Mouse (Mus musculus): ENCODE measurements around the gene Psmb10. TPM values are rescaled to one million over a fixed set of nuclear protein-coding genes. Genes with fewer than 3 reads are reported as not detected.

Psmb10 gene
- polyA plus RNA-seq, 1 experiment from 2014 or later: 116 TPM

DNA sequence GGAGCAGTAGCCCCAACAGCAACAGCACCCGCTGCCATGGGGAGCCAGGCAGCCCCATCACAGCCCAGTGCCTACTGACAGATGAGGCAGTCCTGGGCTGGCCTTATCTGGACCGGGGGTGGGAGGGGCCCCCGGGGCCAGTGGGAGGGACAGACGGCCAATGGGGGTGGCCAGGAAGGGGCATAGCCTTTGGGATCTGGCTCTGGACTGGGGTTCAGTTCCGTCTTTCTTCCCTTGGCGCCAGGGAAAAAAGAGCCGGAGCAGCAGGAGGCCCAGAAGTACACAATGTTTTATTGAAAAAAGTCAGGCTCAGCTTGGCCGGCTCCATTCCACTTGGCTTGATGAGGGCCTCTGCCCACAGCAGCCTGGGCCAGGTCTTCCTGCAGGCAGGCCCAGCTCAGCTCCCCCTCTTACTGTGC, 5.1 kb upstream of the Psmb10 start, which contains the start of gene Lcat:
Gene Lcat, minus strand, starts transcription at position 62 of the 419 bp plus-strand sequence.
- no peak for ATAC-seq
- no peak within 1 kb of the TSS for H3K4me3 ChIP-seq (ENCODE audit: low read length)
- no peaks in the 10 kb centered on the region for H3K27me3 ChIP-seq (replicated peaks; ENCODE audit: control insufficient read depth, insufficient read depth, low read length)
- no peaks in the 10 kb centered on the region for H3K9me3 ChIP-seq (ENCODE audit: control insufficient read depth, low read length)
- 86% methylated on average over 8 of the region's 8 CpGs for WGBS
- no peak within 1 kb of the TSS for H3K27ac ChIP-seq (ENCODE audit: low read length)
- no peak within 1 kb of the TSS for H3K4me2 ChIP-seq (ENCODE audit: low read depth, low read length)
- H3K4me1 ChIP-seq (ENCODE audit: control insufficient read depth, insufficient read depth, low read length): peaks cover 4% of the 10 kb centered on the region; the same call in 1 of the 2 replicates
- no peak within 1 kb of the TSS for H3K9ac ChIP-seq (ENCODE audit: low read depth, low read length)
- peaks cover 5% of the 10 kb centered on the region; the same call in 1 of the 2 replicates for H3K36me3 ChIP-seq (ENCODE audit: control insufficient read depth, insufficient read depth, low read length)

DNA sequence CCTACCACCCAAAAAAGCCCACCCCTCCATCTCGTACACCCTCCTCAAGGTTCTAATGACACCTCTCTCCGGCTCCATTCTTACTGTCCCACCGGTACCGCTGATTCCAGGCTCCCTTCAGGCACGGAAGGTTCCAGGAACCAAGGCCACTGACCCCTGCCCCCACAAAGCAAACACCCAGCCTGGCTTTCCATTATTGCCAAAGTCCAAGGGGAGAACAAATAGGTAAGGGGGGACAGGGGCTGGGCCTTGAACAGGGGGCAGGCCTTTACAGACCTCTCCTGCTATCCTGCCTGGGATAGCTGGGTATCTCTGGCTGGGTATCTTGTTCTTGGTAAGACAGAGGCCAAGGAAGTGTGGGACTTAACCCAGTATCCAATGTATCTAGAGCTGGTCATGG, 4.3 kb upstream of the Psmb10 start:
- Histone ChIP-seq H3K4me1 (ENCODE audit: control insufficient read depth, insufficient read depth, low read length) (peaks cover 8% of the 10 kb centered on the region; the same call in 1 of the 2 replicates), H3K9me3 (ENCODE audit: control insufficient read depth, low read length) (no peaks in the 10 kb centered on the region), H3K36me3 (ENCODE audit: control insufficient read depth, insufficient read depth, low read length) (peaks cover 5% of the 10 kb centered on the region; the same call in 1 of the 2 replicates), H3K27ac (ENCODE audit: low read length) (no peak overlapping the region), H3K4me2 (ENCODE audit: low read depth, low read length) (no peak overlapping the region), H3K4me3 (ENCODE audit: low read length) (no peak overlapping the region), H3K27me3 (replicated peaks; ENCODE audit: control insufficient read depth, insufficient read depth, low read length) (no peaks in the 10 kb centered on the region), H3K9ac (ENCODE audit: low read depth, low read length) (no peak overlapping the region)
- WGBS: 91% methylated on average over 5 of the region's 5 CpGs
- no peak for ATAC-seq

DNA sequence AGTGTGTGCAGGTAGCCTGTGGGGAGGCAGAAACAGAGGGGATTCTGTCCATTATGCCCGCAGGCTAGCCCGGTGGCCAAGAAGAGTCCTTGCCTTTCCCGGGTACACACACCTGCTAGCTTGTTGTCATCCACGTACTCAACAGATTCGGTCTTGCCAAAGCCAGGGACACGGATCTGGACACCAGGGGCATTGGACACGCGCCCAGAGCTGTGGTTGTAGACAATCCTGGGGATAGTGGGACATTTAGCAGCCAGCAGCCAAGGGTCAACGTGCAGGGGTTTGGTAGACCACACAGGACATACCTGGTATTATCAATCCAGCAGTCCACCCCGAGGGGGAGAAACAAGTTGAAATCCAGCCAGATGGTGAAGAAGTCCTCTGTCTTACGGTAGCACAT, 3.8 kb upstream of the Psmb10 start:
- H3K4me3 ChIP-seq (ENCODE audit: low read length): no peak overlapping the region

DNA sequence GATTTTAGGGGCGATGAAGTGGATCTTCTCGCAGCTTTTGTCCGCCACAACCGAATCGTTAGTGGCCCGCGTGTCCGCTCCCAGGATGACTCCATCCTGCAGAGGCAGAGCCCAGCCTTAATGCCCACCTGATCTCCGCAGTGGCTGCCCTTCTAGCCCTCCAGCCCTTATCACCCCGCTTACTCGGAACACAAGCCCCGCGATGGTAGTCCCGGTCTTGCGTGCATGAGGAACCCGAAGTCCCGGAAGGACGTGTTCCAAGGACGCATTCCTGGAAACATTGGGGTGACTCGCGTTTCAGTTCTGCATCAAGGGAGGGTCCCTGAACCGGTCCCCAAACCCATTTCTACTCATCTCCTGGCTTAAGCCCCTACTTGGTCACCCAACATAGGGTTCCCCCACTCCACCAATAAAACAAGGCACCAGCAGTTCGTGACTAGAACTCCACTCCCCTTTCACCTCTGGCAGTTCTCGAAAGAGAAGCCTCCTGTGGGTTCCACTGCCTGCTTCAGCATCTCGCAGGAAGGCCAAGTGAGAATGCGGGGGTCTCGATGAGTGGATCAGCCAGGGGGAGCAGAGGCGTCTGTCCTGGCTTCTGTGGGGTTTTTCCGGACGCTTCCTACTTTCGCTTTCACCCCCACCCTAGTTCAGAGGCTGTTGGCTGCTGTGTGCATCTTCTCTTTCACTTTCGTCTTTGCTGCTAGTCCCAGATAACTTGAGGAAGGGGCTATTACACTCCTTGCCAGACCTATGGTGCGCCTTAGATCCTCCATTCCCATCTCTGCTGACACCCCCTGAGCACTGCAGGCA, 543 bp downstream of the Psmb10 start:
- H3K4me2 ChIP-seq (ENCODE audit: low read depth, low read length): peak overlapping the region; percentile 80
- H3K9me3 ChIP-seq (ENCODE audit: control insufficient read depth, low read length): no peaks in the 10 kb centered on the region
- H3K4me1 ChIP-seq (ENCODE audit: control insufficient read depth, insufficient read depth, low read length): peaks cover 16% of the 10 kb centered on the region
- H3K27me3 ChIP-seq (replicated peaks; ENCODE audit: control insufficient read depth, insufficient read depth, low read length): no peaks in the 10 kb centered on the region
- peak; percentile 47 for ATAC-seq
- peak overlapping the region; percentile 85 for H3K27ac ChIP-seq (ENCODE audit: low read length)
- peak overlapping the region; percentile 89 for H3K4me3 ChIP-seq (ENCODE audit: low read length)
- 0 out of 2 replicates have a peak, but pooled peaks cover 5% of the 10 kb centered on the region for H3K36me3 ChIP-seq (ENCODE audit: control insufficient read depth, insufficient read depth, low read length)
- 2% methylated on average over 33 of the region's 33 CpGs for WGBS
- H3K9ac ChIP-seq (ENCODE audit: low read depth, low read length): peak overlapping the region; percentile 87

More for the DNA sequence above, 3.8 kb upstream of the Psmb10 start:
- Histone ChIP-seq H3K4me2 (ENCODE audit: low read depth, low read length) (no peak overlapping the region), H3K9me3 (ENCODE audit: control insufficient read depth, low read length) (no peaks in the 10 kb centered on the region), H3K36me3 (ENCODE audit: control insufficient read depth, insufficient read depth, low read length) (peaks cover 5% of the 10 kb centered on the region; the same call in 1 of the 2 replicates), H3K4me1 (ENCODE audit: control insufficient read depth, insufficient read depth, low read length) (peaks cover 8% of the 10 kb centered on the region; the same call in 1 of the 2 replicates), H3K9ac (ENCODE audit: low read depth, low read length) (no peak overlapping the region), H3K27ac (ENCODE audit: low read length) (no peak overlapping the region), H3K27me3 (replicated peaks; ENCODE audit: control insufficient read depth, insufficient read depth, low read length) (no peaks in the 10 kb centered on the region)
- no peak for ATAC-seq
- WGBS: 91% methylated on average over 11 of the region's 11 CpGs

GRCm38 (mm10) chr8:105936866-105937475, 1.3 kb downstream of the Psmb10 start:
- peak; percentile 90 for ATAC-seq
- H3K4me3 ChIP-seq (ENCODE audit: low read length): peak overlapping the region; percentile 89
- no peaks in the 10 kb centered on the region for H3K27me3 ChIP-seq (replicated peaks; ENCODE audit: control insufficient read depth, insufficient read depth, low read length)
- peak overlapping the region; percentile 80 for H3K4me2 ChIP-seq (ENCODE audit: low read depth, low read length)
- H3K9me3 ChIP-seq (ENCODE audit: control insufficient read depth, low read length): no peaks in the 10 kb centered on the region
- H3K9ac ChIP-seq (ENCODE audit: low read depth, low read length): peak overlapping the region; percentile 87
- H3K36me3 ChIP-seq (ENCODE audit: control insufficient read depth, insufficient read depth, low read length): 0 out of 2 replicates have a peak, but pooled peaks cover 8% of the 10 kb centered on the region
- WGBS: under 1% methylated on average over 30 of the region's 30 CpGs
- peaks cover 16% of the 10 kb centered on the region for H3K4me1 ChIP-seq (ENCODE audit: control insufficient read depth, insufficient read depth, low read length)
- peak overlapping the region; percentile 85 for H3K27ac ChIP-seq (ENCODE audit: low read length)

DNA sequence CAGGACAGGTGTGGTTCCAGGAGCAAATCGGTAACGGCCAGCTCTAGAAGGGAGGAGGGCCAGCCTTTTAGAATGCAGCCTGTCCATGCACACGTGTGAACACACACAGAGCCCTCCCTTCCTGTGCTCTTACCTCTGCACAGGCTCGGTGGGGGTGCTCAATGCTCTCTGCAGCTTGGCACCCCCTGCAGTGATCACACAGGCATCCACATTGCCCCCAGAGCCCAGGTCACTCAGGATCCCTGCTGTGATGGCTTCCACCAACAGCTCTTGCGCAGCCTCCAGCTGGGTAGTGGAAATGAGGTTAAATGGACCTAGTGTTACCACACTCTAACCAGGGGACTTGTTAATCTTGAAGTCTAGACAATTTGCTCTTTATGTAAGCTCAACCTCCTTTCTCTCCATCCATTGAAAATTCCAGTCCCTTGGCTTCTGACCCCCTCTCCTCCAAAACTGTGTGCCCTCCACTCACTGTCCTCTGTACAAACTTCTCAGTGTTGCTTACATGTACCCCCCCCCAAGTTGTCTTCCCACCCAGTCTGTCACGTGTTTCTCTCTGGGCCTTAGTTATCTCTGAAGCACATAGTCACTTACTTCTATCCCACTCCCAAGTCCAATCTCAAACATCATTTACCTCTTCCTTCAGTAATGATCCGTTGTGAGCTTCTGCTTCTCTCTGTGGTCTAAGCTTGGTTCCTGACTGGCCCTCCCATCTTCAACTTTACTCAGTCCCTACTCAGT, 2.2 kb downstream of the Psmb10 start:
- peak overlapping the region; percentile 87 for H3K9ac ChIP-seq (ENCODE audit: low read depth, low read length)
- ATAC-seq: no peak
- H3K4me2 ChIP-seq (ENCODE audit: low read depth, low read length): peak overlapping the region; percentile 80
- peaks cover 16% of the 10 kb centered on the region for H3K4me1 ChIP-seq (ENCODE audit: control insufficient read depth, insufficient read depth, low read length)
- peak overlapping the region; percentile 48; the same call in 1 of the 2 replicates for H3K27ac ChIP-seq (ENCODE audit: low read length)
- WGBS: 30% methylated on average over 7 of the region's 7 CpGs
- 0 out of 2 replicates have a peak, but pooled peaks cover 8% of the 10 kb centered on the region for H3K36me3 ChIP-seq (ENCODE audit: control insufficient read depth, insufficient read depth, low read length)
- peak overlapping the region; percentile 89 for H3K4me3 ChIP-seq (ENCODE audit: low read length)
- H3K9me3 ChIP-seq (ENCODE audit: control insufficient read depth, low read length): no peaks in the 10 kb centered on the region
- H3K27me3 ChIP-seq (replicated peaks; ENCODE audit: control insufficient read depth, insufficient read depth, low read length): no peaks in the 10 kb centered on the region

- Histone ChIP-seq H3K27me3 (replicated peaks; ENCODE audit: control insufficient read depth, insufficient read depth, low read length) (no peaks in the 10 kb centered on the region), H3K4me3 (ENCODE audit: low read length) (no peak overlapping the region), H3K36me3 (ENCODE audit: control insufficient read depth, insufficient read depth, low read length) (0 out of 2 replicates have a peak, but pooled peaks cover 8% of the 10 kb centered on the region), H3K27ac (ENCODE audit: low read length) (no peak overlapping the region), H3K4me1 (ENCODE audit: control insufficient read depth, insufficient read depth, low read length) (peaks cover 16% of the 10 kb centered on the region), H3K4me2 (ENCODE audit: low read depth, low read length) (no peak overlapping the region), H3K9me3 (ENCODE audit: control insufficient read depth, low read length) (no peaks in the 10 kb centered on the region), H3K9ac (ENCODE audit: low read depth, low read length) (no peak overlapping the region)
- no peak for ATAC-seq
- 79% methylated on average over 6 of the region's 6 CpGs for WGBS
Measured at GRCm38 (mm10) chr8:105935105-105935504, 3.1 kb downstream of the Psmb10 start.

GRCm38 (mm10) chr8:105933762-105934161, 4.5 kb downstream of the Psmb10 start, which contains the start of gene Ctrl:
Ctrl (minus strand) TSS chr8:105933862.
- 92% methylated on average over 2 of the region's 2 CpGs for WGBS
- Histone ChIP-seq H3K36me3 (ENCODE audit: control insufficient read depth, insufficient read depth, low read length) (0 out of 2 replicates have a peak, but pooled peaks cover 8% of the 10 kb centered on the region), H3K4me1 (ENCODE audit: control insufficient read depth, insufficient read depth, low read length) (peaks cover 16% of the 10 kb centered on the region), H3K9ac (ENCODE audit: low read depth, low read length) (no peak within 1 kb of the TSS), H3K4me2 (ENCODE audit: low read depth, low read length) (no peak within 1 kb of the TSS), H3K27ac (ENCODE audit: low read length) (no peak within 1 kb of the TSS), H3K9me3 (ENCODE audit: control insufficient read depth, low read length) (no peaks in the 10 kb centered on the region), H3K27me3 (replicated peaks; ENCODE audit: control insufficient read depth, insufficient read depth, low read length) (no peaks in the 10 kb centered on the region), H3K4me3 (ENCODE audit: low read length) (no peak within 1 kb of the TSS)
- ATAC-seq: no peak

DNA sequence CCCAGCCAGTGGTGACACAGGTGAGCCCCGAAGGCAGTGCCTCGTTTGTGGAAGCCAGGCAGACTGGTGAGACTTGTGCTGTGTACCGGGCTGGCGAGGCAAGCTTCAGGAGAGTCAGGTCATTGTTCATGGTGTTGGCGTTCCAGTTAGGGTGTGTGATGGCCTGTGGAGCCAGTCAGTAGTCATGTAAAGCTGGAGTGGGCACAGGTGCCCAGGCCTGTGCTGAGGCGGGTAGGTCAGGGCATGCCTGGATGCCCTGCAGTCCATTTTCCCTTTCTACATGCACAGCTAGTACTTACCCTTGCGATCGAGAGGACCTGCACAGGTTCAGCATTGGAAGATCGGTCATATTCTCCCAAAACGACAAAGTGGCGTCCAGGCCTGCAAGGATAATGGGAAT, 5.7 kb downstream of the Psmb10 start:
- Histone ChIP-seq H3K9ac (ENCODE audit: low read depth, low read length) (no peak overlapping the region), H3K4me3 (ENCODE audit: low read length) (no peak overlapping the region), H3K27ac (ENCODE audit: low read length) (no peak overlapping the region), H3K4me2 (ENCODE audit: low read depth, low read length) (no peak overlapping the region), H3K36me3 (ENCODE audit: control insufficient read depth, insufficient read depth, low read length) (0 out of 2 replicates have a peak, but pooled peaks cover 8% of the 10 kb centered on the region), H3K27me3 (replicated peaks; ENCODE audit: control insufficient read depth, insufficient read depth, low read length) (no peaks in the 10 kb centered on the region), H3K9me3 (ENCODE audit: control insufficient read depth, low read length) (no peaks in the 10 kb centered on the region), H3K4me1 (ENCODE audit: control insufficient read depth, insufficient read depth, low read length) (peaks cover 8% of the 10 kb centered on the region)
- 89% methylated on average over 11 of the region's 11 CpGs for WGBS
- no peak for ATAC-seq

All from intestine, embryonic 16.5 days (tissue).